Mouse (Mus musculus) embryonic facial prominence, embryonic 15.5 days (tissue): Measurements from ENCODE around the gene Grtp1. TPM values are rescaled to one million over a fixed set of nuclear protein-coding genes. Genes with fewer than 3 reads are reported as not detected.

Experiments used
- ATAC-seq: fragments of 200-750 bp; cut with Nextera tagmentation; 2 replicates; pipeline ENCODE4 v1.8.0; 2017; ENCODE audit warnings: low read depth, moderate TSS enrichment; ENCODE audit not compliant: insufficient number of reproducible peaks, low FRiP score, low TSS enrichment
- H3K27ac ChIP-seq: fragments of 300-500 bp; sonication (generic); replicated peaks from 2 replicates; pipeline ENCODE4 v1.5.1; 2015; ENCODE audit warnings: mild to moderate bottlenecking, inconsistent platforms
- H3K27me3 ChIP-seq: fragments of 300-500 bp; sonication (generic); 2 replicates; pipeline ENCODE4 v1.6.1; 2015; ENCODE audit warnings: inconsistent platforms
- H3K36me3 ChIP-seq: fragments of 300-500 bp; sonication (generic); 2 replicates; pipeline ENCODE4 v1.6.1; 2015; ENCODE audit warnings: mild to moderate bottlenecking, inconsistent platforms
- H3K4me1 ChIP-seq: fragments of 300-500 bp; sonication (generic); 2 replicates; pipeline ENCODE4 v1.6.1; 2015; ENCODE audit warnings: inconsistent platforms
- H3K4me2 ChIP-seq: fragments of 300-500 bp; sonication (generic); replicated peaks from 2 replicates; pipeline ENCODE4 v1.6.1; 2015; ENCODE audit warnings: mild to moderate bottlenecking, inconsistent platforms
- H3K4me3 ChIP-seq: fragments of 300-500 bp; sonication (generic); replicated peaks from 2 replicates; pipeline ENCODE4 v1.5.1; 2015; ENCODE audit warnings: mild to moderate bottlenecking, inconsistent platforms
- H3K9ac ChIP-seq: fragments of 300-500 bp; sonication (generic); 2 replicates; pipeline ENCODE4 v1.6.1; 2015; ENCODE audit warnings: inconsistent platforms
- H3K9me3 ChIP-seq: fragments of 300-500 bp; sonication (generic); replicated peaks from 2 replicates; pipeline ENCODE4 v1.6.1; 2016; ENCODE audit warnings: inconsistent platforms
- WGBS: fragments of 180-500 bp; shearing (Covaris S2); methylation state at CpG from one replicate; pipeline ENCODE4 v1.1.7; 2015; 5-methylcytosine and 5-hydroxymethylcytosine counted together
- polyA plus RNA-seq: library from polyadenylated mRNA; unstranded; fragments of >200 nt; fragmentation: Nextera tagmentation; extraction: Ambion mirVana; gene quantifications from 2 replicates; pipeline ENCODE4 v1.2.1, GENCODE M21; 2015

The Grtp1 gene
- polyA plus RNA-seq, 1 experiment from 2014 or later, result 16.1 TPM

DNA sequence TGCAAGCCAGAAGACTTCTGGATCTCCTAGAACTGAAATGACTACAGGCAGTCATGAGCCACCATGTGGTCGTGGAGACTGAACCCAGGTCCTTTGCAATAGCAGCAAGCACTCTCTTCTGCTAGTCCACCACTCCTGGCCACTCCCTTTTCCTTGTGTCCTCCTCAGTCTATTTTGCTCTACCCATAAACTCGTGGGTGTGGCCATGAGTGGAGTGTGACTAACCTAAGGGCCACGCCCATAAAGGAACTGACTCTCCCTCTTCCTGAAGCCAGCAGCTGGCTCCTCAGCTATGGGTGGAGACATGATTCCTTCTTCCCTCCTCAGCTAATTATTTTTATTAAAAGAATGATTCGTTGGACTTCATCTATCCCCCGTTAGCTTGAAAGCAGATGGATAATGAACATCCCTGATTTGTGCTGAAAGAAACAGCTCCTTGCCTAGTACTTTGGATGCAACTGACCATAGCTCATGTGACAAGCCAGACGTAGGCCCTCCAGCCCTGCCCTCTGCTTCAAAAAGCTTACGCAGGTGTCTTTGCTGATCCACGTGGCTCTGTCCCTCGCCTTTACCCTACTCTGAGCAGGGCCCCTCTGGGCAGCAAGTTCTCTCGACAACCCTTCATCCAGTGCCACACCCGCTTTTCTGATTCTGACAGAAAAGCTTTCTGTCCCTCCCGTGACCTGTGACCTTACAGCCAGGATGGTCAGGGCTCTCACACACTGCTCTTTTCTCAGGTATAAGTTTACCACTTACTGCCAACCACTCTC lies 4.1 kb upstream of the Grtp1 start:
- peaks cover 17% of the 10 kb centered on the region for H3K4me1 ChIP-seq
- 56% methylated on average over 12 of the region's 12 CpGs for WGBS
- ATAC-seq, result no peak
- H3K9me3 ChIP-seq, result no peaks in the 10 kb centered on the region
- H3K4me2 ChIP-seq, result no peak overlapping the region
- no peak overlapping the region for H3K9ac ChIP-seq
- no peak overlapping the region for H3K27ac ChIP-seq
- H3K36me3 ChIP-seq, result no peaks in the 10 kb centered on the region
- no peak overlapping the region for H3K4me3 ChIP-seq
- H3K27me3 ChIP-seq, result peaks cover 24% of the 10 kb centered on the region

- H3K4me2 ChIP-seq, result no peak overlapping the region
- WGBS, result 74% methylated on average over 1 of the region's 1 CpGs
Measured at GRCm38 (mm10) chr8:13203472-13203871, 3.1 kb upstream of the Grtp1 start.

GRCm38 (mm10) chr8:13202806-13203205 lies 2.4 kb upstream of the Grtp1 start:
- 86% methylated on average over 3 of the region's 3 CpGs for WGBS
- no peak overlapping the region for H3K27ac ChIP-seq
- H3K36me3 ChIP-seq, result no peaks in the 10 kb centered on the region
- no peak overlapping the region for H3K9ac ChIP-seq
- H3K9me3 ChIP-seq, result no peaks in the 10 kb centered on the region
- no peak overlapping the region for H3K4me2 ChIP-seq
- H3K4me1 ChIP-seq, result peaks cover 16% of the 10 kb centered on the region
- H3K4me3 ChIP-seq, result no peak overlapping the region
- no peak for ATAC-seq
- peaks cover 24% of the 10 kb centered on the region for H3K27me3 ChIP-seq

More at GRCm38 (mm10) chr8:13203472-13203871, 3.1 kb upstream of the Grtp1 start:
- ATAC-seq, result no peak
- Histone ChIP-seq H3K4me1 (peaks cover 16% of the 10 kb centered on the region), H3K27ac (no peak overlapping the region), H3K27me3 (peaks cover 24% of the 10 kb centered on the region), H3K36me3 (no peaks in the 10 kb centered on the region), H3K4me3 (no peak overlapping the region), H3K9ac (no peak overlapping the region), H3K9me3 (no peaks in the 10 kb centered on the region)

GRCm38 (mm10) chr8:13202041-13202440 lies 1.6 kb upstream of the Grtp1 start:
- H3K4me2 ChIP-seq, result no peak overlapping the region
- H3K9ac ChIP-seq, result no peak overlapping the region
- H3K27me3 ChIP-seq, result peaks cover 24% of the 10 kb centered on the region
- WGBS, result 43% methylated on average over 3 of the region's 3 CpGs
- no peaks in the 10 kb centered on the region for H3K9me3 ChIP-seq
- H3K36me3 ChIP-seq, result no peaks in the 10 kb centered on the region
- H3K27ac ChIP-seq, result no peak overlapping the region
- no peak for ATAC-seq
- no peak overlapping the region for H3K4me3 ChIP-seq
- peaks cover 16% of the 10 kb centered on the region for H3K4me1 ChIP-seq

DNA sequence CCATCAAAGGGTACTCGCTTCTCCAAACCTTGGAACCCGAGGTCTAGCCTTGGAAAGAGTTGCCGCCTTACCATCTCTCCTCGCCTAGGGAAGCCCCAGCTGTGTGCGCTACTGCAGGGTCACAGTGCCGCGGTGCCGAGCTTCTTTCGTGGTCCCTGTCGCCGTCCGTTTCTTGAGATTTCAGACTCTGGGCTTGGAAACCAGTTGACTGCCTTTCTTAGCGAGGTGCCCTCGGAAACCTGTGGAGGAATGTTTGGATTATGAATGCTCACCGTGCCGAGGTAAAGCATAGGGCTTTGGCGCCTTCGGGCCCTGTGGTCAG lies 554 bp upstream of the Grtp1 start:
- 2% methylated on average over 18 of the region's 18 CpGs for WGBS
- Histone ChIP-seq H3K27ac (no peak overlapping the region), H3K4me3 (peak overlapping the region; percentile 75), H3K4me1 (peaks cover 16% of the 10 kb centered on the region), H3K9ac (no peak overlapping the region), H3K4me2 (peak overlapping the region; percentile 95), H3K9me3 (no peaks in the 10 kb centered on the region), H3K36me3 (no peaks in the 10 kb centered on the region), H3K27me3 (peaks cover 24% of the 10 kb centered on the region)
- ATAC-seq, result no peak

DNA sequence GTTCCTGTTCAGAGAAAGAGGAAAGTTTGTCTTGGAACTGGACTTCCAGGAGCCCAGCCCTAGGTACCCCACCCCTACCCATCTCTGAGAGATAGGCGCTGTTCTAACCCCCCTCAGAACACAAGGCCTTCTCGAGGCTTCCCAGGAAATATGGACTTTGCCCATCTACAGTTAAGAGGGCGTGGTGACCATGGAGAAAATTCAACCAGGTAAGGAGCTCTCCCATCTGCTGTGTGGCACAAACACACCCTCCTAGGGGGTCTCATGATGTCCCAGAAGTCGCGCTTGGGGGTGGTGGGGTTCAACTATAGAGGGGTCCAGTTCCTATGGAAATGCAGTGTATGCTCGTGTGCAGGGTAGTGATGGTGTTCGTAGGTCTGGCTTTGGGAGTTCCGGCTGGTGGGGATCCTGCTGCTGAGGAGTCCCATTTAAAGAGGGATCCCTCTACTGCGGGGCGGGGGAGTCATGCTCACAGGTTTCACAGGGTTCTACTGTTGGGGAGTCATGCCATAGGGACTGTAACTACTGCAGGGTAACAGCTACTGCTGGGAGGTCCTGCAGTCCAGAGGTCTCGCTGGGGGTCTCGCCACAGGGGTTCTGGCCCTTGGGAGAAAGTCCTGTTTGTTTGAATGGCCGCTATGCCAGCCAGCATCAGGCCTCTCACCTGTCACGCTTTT lies 897 bp downstream of the Grtp1 start:
- no peak overlapping the region for H3K9ac ChIP-seq
- H3K4me3 ChIP-seq, result peak overlapping the region; percentile 75

GRCm38 (mm10) chr8:13197493-13197892 lies 2.9 kb downstream of the Grtp1 start:
- peaks cover 22% of the 10 kb centered on the region for H3K4me1 ChIP-seq
- ATAC-seq, result no peak
- no peak overlapping the region for H3K9ac ChIP-seq
- no peaks in the 10 kb centered on the region for H3K9me3 ChIP-seq
- H3K27ac ChIP-seq, result no peak overlapping the region
- H3K4me3 ChIP-seq, result no peak overlapping the region
- H3K27me3 ChIP-seq, result peaks cover 13% of the 10 kb centered on the region
- 77% methylated on average over 5 of the region's 5 CpGs for WGBS
- H3K36me3 ChIP-seq, result no peaks in the 10 kb centered on the region
- no peak overlapping the region for H3K4me2 ChIP-seq

More for the DNA sequence above, 897 bp downstream of the Grtp1 start:
- 26% methylated on average over 14 of the region's 14 CpGs for WGBS
- no peak for ATAC-seq
- peak overlapping the region; percentile 95 for H3K4me2 ChIP-seq
- H3K4me1 ChIP-seq, result peaks cover 22% of the 10 kb centered on the region
- H3K36me3 ChIP-seq, result no peaks in the 10 kb centered on the region
- H3K27ac ChIP-seq, result no peak overlapping the region
- H3K9me3 ChIP-seq, result no peaks in the 10 kb centered on the region
- peaks cover 24% of the 10 kb centered on the region for H3K27me3 ChIP-seq

GRCm38 (mm10) chr8:13194818-13195217 lies 5.6 kb downstream of the Grtp1 start:
- no peak overlapping the region for H3K4me2 ChIP-seq
- no peaks in the 10 kb centered on the region for H3K36me3 ChIP-seq
- H3K4me3 ChIP-seq, result no peak overlapping the region
- 24% methylated on average over 10 of the region's 10 CpGs for WGBS
- H3K9me3 ChIP-seq, result no peaks in the 10 kb centered on the region
- no peak overlapping the region for H3K9ac ChIP-seq
- H3K27ac ChIP-seq, result peak overlapping the region; percentile 72; the same call in 1 of the 2 replicates
- H3K4me1 ChIP-seq, result peaks cover 10% of the 10 kb centered on the region
- ATAC-seq, result no peak
- H3K27me3 ChIP-seq, result no peaks in the 10 kb centered on the region

- 88% methylated on average over 8 of the region's 8 CpGs for WGBS
- Histone ChIP-seq H3K4me3 (no peak overlapping the region), H3K27me3 (no peaks in the 10 kb centered on the region), H3K9ac (no peak overlapping the region), H3K27ac (no peak overlapping the region), H3K4me1 (peaks cover 6% of the 10 kb centered on the region), H3K4me2 (no peak overlapping the region), H3K36me3 (peaks cover 8% of the 10 kb centered on the region; the same call in 1 of the 2 replicates), H3K9me3 (no peaks in the 10 kb centered on the region)
- ATAC-seq, result no peak
Measured at GRCm38 (mm10) chr8:13190235-13190634, 10.2 kb downstream of the Grtp1 start.

DNA sequence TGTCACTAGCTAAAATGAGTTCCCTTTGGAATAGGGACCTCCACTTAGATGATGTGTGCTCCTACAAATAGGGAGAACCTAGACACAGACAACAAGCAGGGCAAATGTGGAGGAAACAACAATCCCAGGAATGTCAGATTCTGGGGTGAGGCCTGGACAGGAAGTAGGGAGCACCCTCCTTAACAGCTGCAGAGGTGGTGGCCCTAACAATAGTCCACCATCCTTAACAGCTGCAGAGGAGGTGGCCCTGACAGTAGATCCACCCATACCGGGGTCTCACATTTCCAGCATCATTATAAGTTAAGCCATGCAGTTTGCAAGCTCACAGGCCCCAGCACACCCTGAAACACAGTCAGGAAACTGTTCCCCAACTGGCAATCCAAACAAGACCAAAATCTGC lies 11.6 kb downstream of the Grtp1 start:
- Histone ChIP-seq H3K9me3 (no peaks in the 10 kb centered on the region), H3K36me3 (peaks cover 8% of the 10 kb centered on the region; the same call in 1 of the 2 replicates), H3K9ac (no peak overlapping the region), H3K27ac (no peak overlapping the region), H3K4me3 (no peak overlapping the region), H3K4me1 (no peaks in the 10 kb centered on the region), H3K27me3 (no peaks in the 10 kb centered on the region), H3K4me2 (no peak overlapping the region)
- 84% methylated on average over 1 of the region's 1 CpGs for WGBS
- ATAC-seq, result no peak

DNA sequence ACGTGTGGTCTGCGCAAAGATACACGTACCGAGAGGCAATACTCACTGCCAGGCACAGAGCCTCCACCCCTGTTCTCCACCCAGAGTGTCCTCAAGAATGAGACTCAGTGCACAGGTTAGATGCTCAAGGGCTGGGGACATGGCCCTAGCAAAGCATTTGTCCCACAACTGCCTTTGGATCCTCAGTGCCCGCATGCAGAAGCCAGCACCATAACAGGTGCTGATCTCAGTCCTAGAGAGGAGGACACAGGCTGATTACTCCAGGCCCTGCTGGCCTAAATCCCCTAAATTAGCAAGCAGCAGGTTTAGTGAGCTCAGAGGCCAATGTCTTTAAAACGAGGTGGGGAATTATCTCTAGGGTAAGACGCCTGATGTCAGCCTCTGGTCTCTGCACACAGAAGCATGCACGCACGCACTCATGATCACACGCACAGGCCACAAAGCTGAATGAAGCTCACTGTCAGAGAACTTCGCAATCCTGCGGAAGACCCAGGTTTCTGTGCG lies 12.3 kb downstream of the Grtp1 start:
- no peak overlapping the region for H3K9ac ChIP-seq
- H3K4me2 ChIP-seq, result no peak overlapping the region
- no peaks in the 10 kb centered on the region for H3K27me3 ChIP-seq
- no peaks in the 10 kb centered on the region for H3K9me3 ChIP-seq
- no peak for ATAC-seq
- H3K36me3 ChIP-seq, result peaks cover 8% of the 10 kb centered on the region; the same call in 1 of the 2 replicates
- no peaks in the 10 kb centered on the region for H3K4me1 ChIP-seq
- H3K27ac ChIP-seq, result no peak overlapping the region
- H3K4me3 ChIP-seq, result no peak overlapping the region
- 85% methylated on average over 13 of the region's 13 CpGs for WGBS
